Mouse (Mus musculus): Measurements from ENCODE around the gene Mfap4. TPM values are rescaled to one million over a fixed set of nuclear protein-coding genes. Genes with fewer than 3 reads are reported as not detected.

Mfap4 gene
- total RNA-seq, 2 experiments from 2014 or later: not detected

GRCm38 (mm10) chr11:61503933-61504332, 18.7 kb downstream of the Mfap4 start:
- ATAC-seq (replicated peaks; ENCODE audit: low FRiP score, poor library complexity, severe bottlenecking): no peak

DNA sequence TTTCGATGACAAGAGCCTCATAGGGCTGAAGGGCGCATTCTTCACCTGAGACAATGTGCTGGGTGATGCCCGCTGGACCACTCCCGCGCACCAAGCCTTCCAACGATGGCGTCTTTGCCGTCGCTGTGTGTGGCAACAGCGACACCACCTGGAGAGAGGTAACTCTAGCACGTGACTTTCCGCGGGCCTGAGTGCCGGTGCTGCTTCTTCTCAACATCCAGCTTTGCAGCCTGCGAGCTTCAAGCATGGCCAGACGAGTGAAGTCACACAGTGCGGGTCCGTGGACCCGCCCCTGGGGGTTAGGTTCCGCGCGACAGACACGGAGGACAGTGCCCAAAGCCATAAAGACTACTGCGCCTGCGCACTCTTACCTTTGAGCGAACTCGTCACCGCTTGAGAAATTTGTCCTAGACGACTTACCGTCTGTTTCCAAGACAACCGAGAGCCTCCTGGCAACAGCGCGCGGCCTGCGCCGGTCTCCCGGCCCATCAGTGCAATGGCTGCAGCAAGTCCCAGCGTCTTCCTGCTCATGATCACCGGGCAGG, 19.6 kb downstream of the Mfap4 start, which contains the start of gene B9d1:
Gene B9d1 (plus strand): TSS at position 432 of the 545 bp plus-strand sequence.
- ATAC-seq (replicated peaks; ENCODE audit: low FRiP score, poor library complexity, severe bottlenecking): peak; percentile 87

GRCm38 (mm10) chr11:61514953-61515352, 29.7 kb downstream of the Mfap4 start:
- no peak for ATAC-seq (replicated peaks; ENCODE audit: low FRiP score, poor library complexity, severe bottlenecking)

- no peak for ATAC-seq (replicated peaks; ENCODE audit: low FRiP score, poor library complexity, severe bottlenecking)
Measured at GRCm38 (mm10) chr11:61517971-61518370, 32.7 kb downstream of the Mfap4 start.

DNA sequence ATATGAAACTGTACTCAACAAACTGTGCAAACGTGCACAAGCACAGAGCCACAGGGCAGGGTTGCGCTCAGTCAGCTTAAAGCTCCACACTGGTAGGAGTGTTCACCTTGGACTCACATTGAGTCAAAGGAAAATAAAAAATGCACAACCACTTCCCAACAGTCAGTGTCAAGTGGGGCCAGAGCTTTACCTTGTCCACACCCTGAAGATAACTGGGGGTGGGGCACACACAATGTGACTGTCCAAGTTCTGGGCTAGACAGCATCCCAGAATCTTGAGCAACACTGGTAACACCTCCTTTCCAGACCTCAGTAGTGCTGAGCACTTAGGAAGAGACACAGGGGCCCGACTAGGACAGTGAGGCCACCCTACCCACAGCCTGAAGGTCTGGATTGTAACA, 33.6 kb downstream of the Mfap4 start:
- ATAC-seq (replicated peaks; ENCODE audit: low FRiP score, poor library complexity, severe bottlenecking): no peak

GRCm38 (mm10) chr11:61519484-61520107, 34.4 kb downstream of the Mfap4 start:
- no peak for ATAC-seq (replicated peaks; ENCODE audit: low FRiP score, poor library complexity, severe bottlenecking)

DNA sequence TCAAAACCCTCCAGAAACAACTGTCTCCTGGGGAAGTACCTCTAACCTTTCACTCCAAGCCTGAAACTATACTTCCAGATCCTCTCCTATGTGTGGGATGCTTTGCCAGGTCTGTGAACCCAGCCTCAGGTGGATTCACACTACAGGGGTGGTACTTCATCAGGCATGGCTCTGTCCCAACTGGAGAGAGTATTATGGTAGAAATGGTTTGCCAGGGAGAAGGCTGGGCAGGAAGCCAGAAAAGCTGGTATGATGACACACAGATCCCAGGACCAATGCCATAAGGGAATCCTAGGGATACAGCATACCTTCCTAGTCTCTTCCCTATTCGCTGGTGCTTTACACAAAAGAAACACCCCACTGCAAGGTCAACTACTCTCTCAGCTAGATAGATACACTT, 41.6 kb downstream of the Mfap4 start:
- no peak for ATAC-seq (replicated peaks; ENCODE audit: low FRiP score, poor library complexity, severe bottlenecking)

DNA sequence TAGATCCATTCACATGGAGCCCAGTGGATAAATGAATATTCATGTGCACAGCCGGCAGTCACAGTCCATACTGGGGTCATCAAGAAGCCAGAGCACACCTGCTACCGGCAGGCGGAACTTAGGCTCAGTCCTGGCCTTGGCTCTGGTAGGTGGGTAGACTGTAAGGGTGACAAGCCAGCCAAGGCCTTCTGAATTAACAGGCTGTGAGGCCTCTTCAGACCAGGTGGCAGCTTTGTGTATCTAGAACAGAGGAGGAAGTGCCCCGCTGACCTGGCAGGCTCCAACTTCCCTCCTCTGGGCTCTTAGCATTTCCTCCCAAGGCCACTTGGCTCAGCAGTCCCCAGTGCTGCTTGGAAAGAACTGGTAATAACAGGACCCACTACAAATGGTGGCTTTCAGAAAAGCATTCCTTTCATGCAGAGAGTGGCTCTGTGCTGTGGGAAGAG, 44.1 kb downstream of the Mfap4 start:
- no peak for ATAC-seq (replicated peaks; ENCODE audit: low FRiP score, poor library complexity, severe bottlenecking)

DNA sequence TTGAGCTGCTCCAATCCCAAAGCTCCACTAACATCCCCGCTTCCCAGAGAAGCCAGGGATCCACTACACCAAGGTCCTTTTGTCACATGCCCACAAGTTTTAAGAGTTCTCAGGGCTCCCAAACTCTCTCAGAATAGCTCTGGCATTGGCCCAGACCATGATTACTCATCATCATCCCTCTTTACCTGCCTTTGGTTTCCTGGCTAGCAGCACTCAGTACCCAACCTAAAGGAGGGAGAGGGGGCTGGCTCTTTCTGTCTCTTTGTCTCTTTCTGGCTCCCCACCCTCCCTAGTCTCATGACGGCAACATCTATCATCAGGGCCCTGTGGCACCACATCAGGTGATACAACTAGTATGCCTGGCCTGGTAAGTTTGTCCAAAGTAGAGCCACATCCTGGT, 47.6 kb downstream of the Mfap4 start:
- ATAC-seq (replicated peaks; ENCODE audit: low FRiP score, poor library complexity, severe bottlenecking): no peak

- no peak for ATAC-seq (replicated peaks; ENCODE audit: low FRiP score, poor library complexity, severe bottlenecking)
Measured at GRCm38 (mm10) chr11:61533571-61533970, 48.3 kb downstream of the Mfap4 start.

DNA sequence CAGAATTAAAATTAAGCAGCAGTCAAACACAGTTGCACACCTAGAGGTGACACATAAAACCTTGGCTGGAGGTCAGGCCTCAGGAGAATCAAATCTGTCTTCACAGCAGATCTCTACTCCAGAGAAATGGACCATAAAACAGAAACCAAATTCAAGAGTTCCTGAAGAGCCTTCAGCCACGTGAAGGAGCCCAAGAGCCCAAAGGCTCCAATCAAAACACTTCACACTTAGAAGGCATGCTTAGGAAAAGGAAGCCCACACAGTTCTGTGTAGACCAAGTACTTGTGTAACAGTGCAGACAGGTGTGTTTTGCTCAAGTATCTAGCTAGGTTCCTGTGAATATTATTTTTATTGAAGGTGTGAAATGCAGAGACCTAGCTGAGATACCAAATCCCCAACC, 50.3 kb downstream of the Mfap4 start:
- ATAC-seq (replicated peaks; ENCODE audit: low FRiP score, poor library complexity, severe bottlenecking): no peak

GRCm38 (mm10) chr11:61536952-61537351, 51.7 kb downstream of the Mfap4 start:
- no peak for ATAC-seq (replicated peaks; ENCODE audit: low FRiP score, poor library complexity, severe bottlenecking)

DNA sequence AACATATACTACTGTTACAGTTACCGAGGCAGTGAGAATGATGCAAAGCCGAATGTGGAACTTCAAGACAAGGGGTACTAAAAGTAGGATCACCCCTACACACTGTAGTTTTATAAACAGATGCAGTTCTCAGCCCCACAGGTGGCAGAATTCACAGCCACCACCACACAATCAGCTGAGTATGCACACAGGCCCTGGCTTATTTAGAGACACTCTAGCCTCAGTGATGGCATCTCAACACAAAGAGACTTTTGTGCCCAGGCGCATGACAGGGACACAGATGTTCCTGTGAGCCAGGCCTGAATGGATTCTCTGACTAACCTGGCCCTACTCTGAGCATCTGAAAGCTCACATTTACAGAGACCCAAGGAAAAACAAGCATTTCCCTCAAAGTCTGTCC, 52.1 kb downstream of the Mfap4 start:
- ATAC-seq (replicated peaks; ENCODE audit: low FRiP score, poor library complexity, severe bottlenecking): no peak

Other genes starting within 250 kb of the Mfap4 start
- 14.6 and 20.5 TPM in 2 replicates for gene Aldh3a2, start 218.0 kb upstream of the Mfap4 start, total RNA-seq (2015; ENCODE audit: low replicate concordance)
- gene Aldh3a2, start 218.0 kb upstream of the Mfap4 start, total RNA-seq (2017; ENCODE audit: low replicate concordance): 5.0 and 20.4 TPM in 2 replicates
- gene Slc47a2, start 142.6 kb upstream of the Mfap4 start, total RNA-seq (2015; ENCODE audit: low replicate concordance): not detected in 2 replicates
- not detected in 2 replicates for gene Slc47a2, start 142.6 kb upstream of the Mfap4 start, total RNA-seq (2017; ENCODE audit: low replicate concordance)
- not detected in 2 replicates for gene Slc47a1, start 107.1 kb upstream of the Mfap4 start, total RNA-seq (2015; ENCODE audit: low replicate concordance)
- gene Slc47a1, start 107.1 kb upstream of the Mfap4 start, total RNA-seq (2017; ENCODE audit: low replicate concordance): not detected in 2 replicates
- gene Rnf112, start 31.3 kb upstream of the Mfap4 start, total RNA-seq (2015; ENCODE audit: low replicate concordance): not detected in 2 replicates
- not detected in 2 replicates for gene Rnf112, start 31.3 kb upstream of the Mfap4 start, total RNA-seq (2017; ENCODE audit: low replicate concordance)
- 4.4 and 8.3 TPM in 2 replicates for gene Mapk7, start 9.0 kb downstream of the Mfap4 start, total RNA-seq (2015; ENCODE audit: low replicate concordance)
- 2.8 and 3.7 TPM in 2 replicates for gene Mapk7, start 9.0 kb downstream of the Mfap4 start, total RNA-seq (2017; ENCODE audit: low replicate concordance)
- not detected in 2 replicates for gene B9d1, start 19.7 kb downstream of the Mfap4 start, total RNA-seq (2015; ENCODE audit: low replicate concordance)
- not detected in 2 replicates for gene B9d1, start 19.7 kb downstream of the Mfap4 start, total RNA-seq (2017; ENCODE audit: low replicate concordance)
- gene Epn2, start 94.3 kb downstream of the Mfap4 start, total RNA-seq (2015; ENCODE audit: low replicate concordance): not detected in 2 replicates
- 2.0 TPM in 1 of 2 replicates, not detected in the other for gene Epn2, start 94.3 kb downstream of the Mfap4 start, total RNA-seq (2017; ENCODE audit: low replicate concordance)
- gene Grap, start 167.8 kb downstream of the Mfap4 start, total RNA-seq (2015; ENCODE audit: low replicate concordance): not detected in 2 replicates
- gene Grap, start 167.8 kb downstream of the Mfap4 start, total RNA-seq (2017; ENCODE audit: low replicate concordance): 0.56 TPM in 1 of 2 replicates, not detected in the other
- gene Fam83g, start 198.7 kb downstream of the Mfap4 start, total RNA-seq (2015; ENCODE audit: low replicate concordance): not detected in 2 replicates
- gene Fam83g, start 198.7 kb downstream of the Mfap4 start, total RNA-seq (2017; ENCODE audit: low replicate concordance): 0.17 TPM in 1 of 2 replicates, not detected in the other
- not detected in 2 replicates for gene Slc5a10, start 235.4 kb downstream of the Mfap4 start, total RNA-seq (2015; ENCODE audit: low replicate concordance)
- not detected in 2 replicates for gene Slc5a10, start 235.4 kb downstream of the Mfap4 start, total RNA-seq (2017; ENCODE audit: low replicate concordance)

Measured in erythroblast, adult 5-6 weeks (primary cell).